Mouse (Mus musculus) c-Kit-positive CD71-negative TER-119-negative erythroid progenitor cells, embryonic 14.5 days (primary cell): ENCODE results near the gene Dgkz.

Source experiments
- DNase-seq: peaks from one replicate; pipeline ENCODE4 v3.0.0-alpha.2; 2013; ENCODE audit warnings: low read depth

Gene Dgkz

DNA sequence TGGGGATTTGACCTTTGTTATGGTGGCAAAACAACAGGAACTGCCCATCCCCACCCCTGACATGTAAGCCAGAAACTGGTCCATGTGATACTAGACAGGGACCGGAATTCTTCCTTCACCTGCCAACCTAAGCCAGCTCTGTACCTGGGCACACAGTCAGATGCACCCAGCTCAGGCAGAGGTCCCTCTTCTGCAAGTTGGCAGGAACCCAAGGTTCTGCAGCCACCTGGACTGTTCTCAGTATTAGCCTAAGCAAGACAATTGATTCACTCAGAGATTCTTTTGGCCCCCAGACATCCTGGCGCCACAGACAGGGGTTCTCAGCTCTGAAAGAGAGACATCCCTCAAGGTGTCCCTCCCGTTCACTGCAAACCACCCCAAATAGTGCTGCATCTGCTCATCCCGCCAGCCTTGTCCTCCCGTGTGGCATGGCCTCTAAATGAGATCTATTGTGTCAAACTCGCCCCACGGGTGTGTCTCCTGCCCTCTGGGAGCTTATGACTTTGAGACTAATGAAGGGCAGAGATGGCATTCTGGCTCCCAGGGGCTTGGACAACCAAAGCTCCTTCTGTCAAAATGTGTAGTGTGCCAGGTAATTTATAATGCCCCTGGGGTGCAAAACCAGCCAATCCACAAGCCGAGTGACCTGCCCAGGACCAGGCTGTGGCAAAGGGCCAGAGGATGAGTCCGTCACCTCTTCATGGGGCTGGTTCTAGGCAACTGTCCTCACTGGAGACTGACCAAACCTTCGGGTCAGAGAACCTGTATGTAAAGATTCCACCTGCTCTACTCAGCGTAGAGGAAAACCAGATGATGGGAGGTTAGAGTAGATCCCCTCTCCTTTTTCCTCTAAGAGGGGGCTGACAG is 15.9 kb downstream of the Dgkz start:
- DNase-seq, result no peak

- DNase-seq, result no peak
Measured at GRCm38 (mm10) chr2:91958701-91959457, 16.8 kb downstream of the Dgkz start.

GRCm38 (mm10) chr2:91958049-91958448 is 17.6 kb downstream of the Dgkz start:
- no peak for DNase-seq

GRCm38 (mm10) chr2:91957096-91957495 is 18.6 kb downstream of the Dgkz start:
- no peak for DNase-seq

- DNase-seq, result no peak
Measured at GRCm38 (mm10) chr2:91955875-91956274, 19.8 kb downstream of the Dgkz start.

GRCm38 (mm10) chr2:91955121-91955591 is 20.5 kb downstream of the Dgkz start:
- DNase-seq, result no peak

- DNase-seq, result no peak
Measured at GRCm38 (mm10) chr2:91953825-91954224, 21.8 kb downstream of the Dgkz start.

GRCm38 (mm10) chr2:91950275-91951085 is 25.2 kb downstream of the Dgkz start:
- DNase-seq, result no peak

DNA sequence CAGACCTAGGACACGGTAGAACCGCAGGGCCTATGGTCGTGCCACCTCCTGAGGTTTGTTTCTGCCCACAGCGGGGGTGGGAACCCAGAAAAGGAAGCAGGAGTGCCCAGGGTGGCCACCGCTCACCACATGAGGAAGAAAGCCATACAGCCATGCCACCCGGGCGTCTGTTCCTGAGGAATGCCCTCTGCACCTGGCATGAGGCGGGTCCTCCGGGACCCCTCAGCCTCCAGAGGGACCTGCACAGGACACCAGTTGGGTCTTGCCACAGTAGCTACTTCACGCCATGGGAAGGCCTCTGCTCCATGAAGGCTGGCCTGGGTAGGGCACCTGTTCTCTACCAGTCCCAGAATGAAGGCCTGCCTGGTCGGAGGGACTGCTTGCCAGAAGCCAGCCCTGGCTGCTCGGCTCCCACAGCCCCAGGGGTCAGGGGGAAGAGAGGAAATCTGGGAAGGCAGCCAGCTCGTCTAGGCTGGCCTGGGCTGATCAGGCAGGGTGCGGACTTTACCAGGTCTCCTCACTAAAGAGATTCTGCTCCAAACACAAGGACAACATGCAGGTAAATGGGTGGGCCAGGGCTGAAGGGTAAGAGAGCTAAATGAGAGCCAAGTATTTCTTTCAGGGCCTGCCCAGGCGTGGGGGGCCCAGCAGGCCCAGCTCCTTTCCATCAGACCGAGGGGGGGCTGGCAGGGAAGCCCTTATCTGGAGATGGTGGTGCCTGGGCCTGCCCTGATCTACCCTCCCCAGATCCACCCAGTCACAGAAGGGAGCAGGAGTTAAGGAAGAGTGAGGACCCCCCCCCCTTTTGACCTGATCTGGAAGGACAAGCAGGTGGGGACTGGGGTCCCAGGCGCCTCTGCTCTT is 26.0 kb downstream of the Dgkz start:
- no peak for DNase-seq

DNA sequence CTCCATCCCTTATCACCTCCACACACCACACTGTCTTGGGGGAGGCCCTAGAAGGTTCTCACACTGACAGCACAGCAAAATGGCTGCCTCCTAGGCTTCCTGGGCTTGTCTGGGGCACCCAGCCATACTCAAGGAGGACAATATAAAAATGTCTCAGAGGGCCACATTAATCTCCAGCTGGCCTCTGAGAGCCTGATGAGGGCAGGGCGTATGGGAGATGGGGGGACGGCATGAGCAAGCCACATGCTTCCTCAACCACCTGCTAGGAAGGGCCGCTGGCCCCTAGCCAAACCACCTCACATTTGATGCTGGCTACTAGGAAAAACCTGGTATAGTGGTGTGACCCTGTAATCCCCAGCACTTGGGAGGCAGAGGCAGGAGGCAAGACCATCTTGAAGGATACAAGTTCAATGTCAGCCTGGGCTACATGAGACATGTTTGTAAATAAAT is 26.8 kb downstream of the Dgkz start:
- DNase-seq, result no peak

DNA sequence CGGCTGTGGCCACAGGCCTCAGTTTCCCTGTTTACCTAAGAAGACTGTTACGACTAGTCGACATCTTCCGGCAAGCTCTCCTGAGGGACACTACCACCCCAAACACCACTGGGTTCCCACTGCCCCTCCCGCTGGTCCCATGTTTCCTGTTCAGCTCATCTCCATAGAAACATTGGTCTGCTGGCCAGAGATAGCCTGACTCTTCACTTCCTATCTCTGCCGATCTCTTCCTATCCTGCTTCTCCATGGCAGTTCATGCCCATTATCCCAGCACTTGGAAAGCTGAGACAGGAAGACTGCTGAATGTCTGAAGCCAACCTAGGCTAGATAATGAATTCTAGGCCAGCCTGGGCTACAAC is 27.5 kb downstream of the Dgkz start:
- DNase-seq, result no peak

DNA sequence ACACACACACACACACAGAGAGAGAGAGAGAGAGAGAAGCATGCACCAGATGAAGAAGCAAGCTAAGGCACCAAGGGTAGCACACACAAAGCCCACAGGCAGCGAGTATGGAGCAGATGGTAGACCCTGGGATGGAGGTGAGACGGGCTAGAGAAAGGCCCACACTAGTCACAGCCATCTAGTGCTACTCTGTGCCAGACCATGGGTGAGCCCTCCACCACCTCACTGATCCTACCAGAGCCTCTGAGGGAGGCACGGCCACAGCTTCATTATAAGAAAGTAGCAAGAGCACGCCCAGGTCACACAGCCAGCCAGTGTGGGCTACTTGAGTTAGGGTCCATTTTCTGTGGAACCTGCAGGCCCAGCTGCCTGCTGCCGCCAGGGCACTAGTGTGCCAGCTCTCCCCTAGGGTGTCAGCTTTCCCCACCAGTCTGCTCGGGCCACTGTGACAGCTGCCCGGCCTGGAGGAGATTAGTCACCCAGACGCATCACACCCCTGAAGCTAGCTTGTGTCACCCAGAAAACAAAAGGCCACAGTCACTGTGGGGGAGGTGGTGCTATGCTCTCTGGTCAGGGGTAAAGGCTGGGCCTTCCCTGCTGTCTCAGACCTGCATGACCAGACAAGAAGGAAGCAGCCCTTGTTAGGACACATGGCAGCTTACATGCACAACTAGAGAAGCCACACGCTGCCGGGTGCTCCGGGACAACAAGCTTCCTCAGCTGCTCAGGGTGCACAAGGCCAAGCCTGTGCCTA is 28.1 kb downstream of the Dgkz start:
- no peak for DNase-seq

- no peak for DNase-seq
Measured at GRCm38 (mm10) chr2:91946836-91947235, 28.8 kb downstream of the Dgkz start.

- DNase-seq, result no peak
Measured at GRCm38 (mm10) chr2:91945483-91945882, 30.2 kb downstream of the Dgkz start, which contains the start of gene Gm9821. TSS of gene Gm9821 (plus strand) at chr2:91945703.

- DNase-seq, result no peak
Measured at GRCm38 (mm10) chr2:91944170-91944950, 31.3 kb downstream of the Dgkz start.

- DNase-seq, result no peak
Measured at GRCm38 (mm10) chr2:91942356-91942755, 33.3 kb downstream of the Dgkz start.

DNA sequence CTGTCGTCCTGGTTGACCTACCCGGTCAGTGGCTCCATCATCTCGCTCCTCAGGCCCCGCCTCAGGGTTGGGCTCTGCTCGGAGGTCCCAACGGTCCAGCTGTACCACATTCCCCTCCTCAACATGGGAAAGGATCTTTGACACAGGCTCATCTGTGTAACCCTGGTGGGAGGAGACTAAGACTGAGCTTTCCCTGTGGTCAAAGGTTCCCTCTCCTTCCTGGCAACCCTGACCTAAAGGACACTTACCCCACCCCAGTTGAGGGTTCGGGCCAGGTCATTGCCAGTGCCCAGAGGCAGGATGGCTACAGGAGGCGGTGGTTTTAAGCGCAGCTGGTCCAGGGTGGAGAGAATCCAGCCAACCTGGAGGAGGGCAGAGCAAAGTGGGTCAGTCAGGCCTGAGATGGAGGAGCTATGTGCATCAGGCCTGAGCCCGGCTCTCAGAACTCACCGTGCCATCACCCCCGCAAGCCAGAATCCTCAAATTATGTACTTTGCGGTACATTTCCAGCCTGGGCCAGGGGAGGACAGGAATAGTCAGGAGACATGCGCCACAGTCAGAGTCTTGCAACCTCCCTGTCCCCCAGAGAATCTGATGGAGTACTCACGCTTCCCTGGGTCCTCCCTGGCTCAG is 36.2 kb downstream of the Dgkz start:
- DNase-seq, result no peak

- no peak for DNase-seq
Measured at GRCm38 (mm10) chr2:91936154-91936553, 39.5 kb downstream of the Dgkz start.

DNA sequence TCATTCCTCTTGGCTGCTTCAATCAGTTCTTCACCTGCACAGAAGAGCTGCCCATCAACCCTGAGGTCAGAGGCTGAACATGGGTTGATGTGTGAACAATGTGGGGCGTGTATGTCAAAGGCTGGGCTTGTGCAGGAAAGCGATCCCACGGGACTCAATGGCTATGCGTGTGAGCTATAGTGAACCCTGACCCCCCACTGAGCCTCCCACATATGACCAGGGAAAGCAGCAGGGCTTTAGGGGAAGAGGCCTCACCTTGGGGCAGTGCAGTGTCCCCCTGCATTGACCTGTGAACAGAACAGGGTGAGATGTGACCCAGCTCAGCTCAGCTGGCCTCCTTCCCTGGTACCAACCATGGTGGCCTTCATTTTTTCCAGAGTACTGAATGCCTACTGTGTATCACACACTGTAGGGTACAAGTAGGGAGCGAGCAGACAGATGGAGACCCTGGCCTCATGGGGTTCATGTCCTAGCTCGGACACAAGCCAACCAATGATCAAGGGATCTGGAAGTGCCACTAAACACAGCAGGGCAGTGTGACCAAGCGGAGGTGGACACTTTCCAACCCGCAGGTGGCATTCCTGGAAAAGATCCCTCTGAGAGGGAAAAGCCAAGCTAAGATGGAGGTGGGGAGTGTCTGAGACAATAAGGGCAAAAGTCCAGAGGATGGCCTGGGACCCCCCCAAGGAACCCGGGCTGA is 40.7 kb downstream of the Dgkz start:
- no peak for DNase-seq
